Mouse (Mus musculus) myocyte (in vitro differentiated cells): Measurements from ENCODE around the gene Slc25a19. TPM values are rescaled to one million over a fixed set of nuclear protein-coding genes. Genes with fewer than 3 reads are reported as not detected.

Experiments used
- H3K27me3 ChIP-seq: one replicate; pipeline ENCODE4 v1.6.1; 2011; ENCODE audit not compliant: control insufficient read depth, insufficient read depth, insufficient read length
- H3K36me3 ChIP-seq: one replicate; pipeline ENCODE4 v1.6.1; 2011; ENCODE audit not compliant: control insufficient read depth, insufficient read depth
- H3K4me2 ChIP-seq: one replicate; pipeline ENCODE4 v1.6.1; 2011; ENCODE audit warnings: low read depth, control low read depth
- H3K4me3 ChIP-seq: one replicate; pipeline ENCODE4 v1.5.1; 2011; ENCODE audit warnings: mild to moderate bottlenecking, control low read depth, moderate library complexity
- H3K79me2 ChIP-seq: one replicate; pipeline ENCODE4 v1.6.1; 2011; ENCODE audit not compliant: control insufficient read depth, insufficient read depth
- H3ac ChIP-seq: one replicate; pipeline ENCODE4 v1.6.1; 2011; ENCODE audit not compliant: control insufficient read depth, insufficient read length
- CEBPB ChIP-seq: IDR thresholded peaks from 2 replicates; pipeline ENCODE4 v1.6.1; 2011; ENCODE audit warnings: mild to moderate bottlenecking, moderate library complexity; ENCODE audit not compliant: poor library complexity, insufficient read depth, severe bottlenecking
- E2F4 ChIP-seq: IDR thresholded peaks from one replicate; pipeline ENCODE4 v1.6.1; 2011; ENCODE audit warnings: mild to moderate bottlenecking, control low read depth, moderate library complexity; ENCODE audit not compliant: insufficient read depth
- MAX ChIP-seq: IDR thresholded peaks from one replicate; pipeline ENCODE4 v1.6.1; 2011; ENCODE audit warnings: low read depth, mild to moderate bottlenecking, control low read depth
- MYOD1 ChIP-seq, 3 experiments: IDR thresholded peaks; one replicate each; pipeline ENCODE4 v1.6.1; 2011; ENCODE audit warnings: control low read depth in 2 of 3, low read depth in 2 of 3, mild to moderate bottlenecking in 2 of 3, moderate library complexity in 1 of 3; ENCODE audit not compliant: insufficient read length in 2 of 3, control insufficient read depth in 1 of 3
- MYOG ChIP-seq, 3 experiments: IDR thresholded peaks; one replicate each; pipeline ENCODE4 v1.6.1; 2011; ENCODE audit warnings: control low read depth in 2 of 3, low read depth in 2 of 3, mild to moderate bottlenecking in 2 of 3; ENCODE audit not compliant: insufficient read length in 2 of 3, control insufficient read depth in 1 of 3, insufficient read depth in 1 of 3
- POLR2A ChIP-seq: IDR thresholded peaks from one replicate; pipeline ENCODE4 v1.6.1; 2011; ENCODE audit warnings: low read depth, mild to moderate bottlenecking, control low read depth, moderate library complexity; ENCODE audit not compliant: insufficient read length
- POLR2AphosphoS2 ChIP-seq: IDR thresholded peaks from one replicate; pipeline ENCODE4 v1.6.1; 2011; ENCODE audit warnings: low read depth, control low read depth; ENCODE audit not compliant: insufficient read length
- REST ChIP-seq: IDR thresholded peaks from one replicate; pipeline ENCODE4 v1.6.1; 2011; ENCODE audit warnings: mild to moderate bottlenecking, control low read depth, moderate library complexity; ENCODE audit not compliant: insufficient read depth, insufficient read length
- SRF ChIP-seq: IDR thresholded peaks from one replicate; pipeline ENCODE4 v1.6.1; 2011; ENCODE audit warnings: low read depth; ENCODE audit not compliant: control insufficient read depth, insufficient read length
- TCF12 ChIP-seq: IDR thresholded peaks from one replicate; pipeline ENCODE4 v1.6.1; 2011; ENCODE audit warnings: mild to moderate bottlenecking, control low read depth; ENCODE audit not compliant: poor library complexity, insufficient read depth, severe bottlenecking
- TCF3 ChIP-seq: IDR thresholded peaks from one replicate; pipeline ENCODE4 v1.6.1; 2011; ENCODE audit warnings: low read depth, control low read depth; ENCODE audit not compliant: insufficient read length
- USF1 ChIP-seq: IDR thresholded peaks from one replicate; pipeline ENCODE4 v1.6.1; 2011; ENCODE audit warnings: low read depth, mild to moderate bottlenecking, control low read depth, moderate library complexity
- polyA plus RNA-seq: library from polyadenylated mRNA; unstranded; fragments of >200 nt; fragmentation: generic; extraction: Trizol; gene quantifications from one replicate; pipeline ENCODE4 v1.2.1, GENCODE M21; 2012; ENCODE audit warnings: missing spikeins

The Slc25a19 gene
- polyA plus RNA-seq, 1 experiment = 13.9 TPM

DNA sequence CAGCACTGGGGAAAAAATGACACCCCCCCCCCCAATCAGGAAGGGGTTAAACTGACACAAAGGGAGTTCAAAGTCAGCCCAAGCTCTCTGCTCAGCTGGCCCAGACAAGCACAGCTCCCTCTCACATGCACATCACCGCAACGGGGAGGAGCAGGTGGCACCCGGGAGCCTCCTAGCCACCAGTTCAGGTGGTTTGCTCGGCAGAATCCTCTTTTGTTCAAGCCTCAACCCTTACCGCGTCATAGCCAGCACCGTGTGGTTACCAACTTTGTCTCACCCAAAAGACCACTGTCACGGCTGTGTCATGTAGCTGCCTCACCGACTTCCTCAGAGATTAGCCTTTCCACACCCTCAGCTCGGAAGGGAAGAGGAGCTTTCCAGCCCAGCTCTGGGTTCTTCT, 15.2 kb upstream of the Slc25a19 start:
- Histone ChIP-seq H3K36me3 (no peaks in the 10 kb centered on the region), H3K27me3 (no peaks in the 10 kb centered on the region), H3K4me3 (no peak overlapping the region), H3ac (no peak overlapping the region), H3K79me2 (no peaks in the 10 kb centered on the region), H3K4me2 (no peak overlapping the region)
- no peak for TF ChIP-seq USF1
- TF ChIP-seq REST = no peak
- TF ChIP-seq POLR2AphosphoS2 = no peak
- TF ChIP-seq MYOG (IDR thresholded peaks at IDR 0.05; ENCODE audit: control insufficient read depth in 1 of 3, insufficient read depth in 1 of 3, insufficient read length in 2 of 3, low read depth in 2 of 3) = no peak
- no peak for TF ChIP-seq POLR2A
- TF ChIP-seq SRF = no peak
- TF ChIP-seq MAX = no peak
- no peak for TF ChIP-seq CEBPB
- no peak for TF ChIP-seq MYOD1 (IDR thresholded peaks at IDR 0.05; ENCODE audit: control insufficient read depth in 1 of 3, insufficient read length in 2 of 3, low read depth in 2 of 3)
- TF ChIP-seq TCF3 = no peak

- TF ChIP-seq TCF3 (no peak), MAX (no peak), E2F4 (no peak), POLR2A (no peak), MYOG (IDR thresholded peaks at IDR 0.05; ENCODE audit: control insufficient read depth in 1 of 3, insufficient read depth in 1 of 3, insufficient read length in 2 of 3, low read depth in 2 of 3) (no peak), CEBPB (no peak), POLR2AphosphoS2 (no peak), REST (no peak), MYOD1 (IDR thresholded peaks at IDR 0.05; ENCODE audit: control insufficient read depth in 1 of 3, insufficient read length in 2 of 3, low read depth in 2 of 3) (no peak), SRF (no peak), USF1 (no peak), TCF12 (no peak)
- Histone ChIP-seq H3K4me2 (no peak overlapping the region), H3K4me3 (no peak overlapping the region), H3K79me2 (no peaks in the 10 kb centered on the region), H3K27me3 (no peaks in the 10 kb centered on the region), H3ac (no peak overlapping the region), H3K36me3 (no peaks in the 10 kb centered on the region)
Observed at GRCm38 (mm10) chr11:115642705-115643104, 14.6 kb upstream of the Slc25a19 start.

DNA sequence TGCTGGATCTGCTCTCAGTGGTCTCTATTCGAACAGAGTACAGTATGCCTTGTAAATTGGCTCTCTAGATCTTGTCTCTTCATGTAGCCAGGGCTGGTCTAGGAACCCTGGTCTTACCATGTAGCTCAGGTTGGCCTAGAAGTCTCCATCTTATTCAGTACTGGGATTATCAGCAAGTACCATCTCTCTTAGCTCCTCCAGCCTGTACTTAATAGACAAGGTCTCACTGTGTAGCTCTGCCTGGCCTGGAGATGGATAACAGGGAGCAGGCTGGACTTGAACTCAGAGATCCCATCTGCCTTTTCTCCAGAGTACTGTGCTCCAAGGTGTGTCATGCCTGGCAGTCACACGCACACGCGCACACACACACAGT, 13.6 kb upstream of the Slc25a19 start:
- Histone ChIP-seq H3K4me2 (no peak overlapping the region), H3K79me2 (no peaks in the 10 kb centered on the region), H3K27me3 (no peaks in the 10 kb centered on the region), H3K36me3 (no peaks in the 10 kb centered on the region), H3K4me3 (no peak overlapping the region), H3ac (no peak overlapping the region)
- TF ChIP-seq CEBPB (no peak), TCF3 (no peak), POLR2A (no peak), POLR2AphosphoS2 (no peak), REST (no peak), MYOD1 (IDR thresholded peaks at IDR 0.05; ENCODE audit: control insufficient read depth in 1 of 3, insufficient read length in 2 of 3, low read depth in 2 of 3) (no peak), TCF12 (no peak), MAX (no peak), USF1 (no peak), E2F4 (no peak), SRF (no peak), MYOG (IDR thresholded peaks at IDR 0.05; ENCODE audit: control insufficient read depth in 1 of 3, insufficient read depth in 1 of 3, insufficient read length in 2 of 3, low read depth in 2 of 3) (no peak)

GRCm38 (mm10) chr11:115640978-115641663, 13.0 kb upstream of the Slc25a19 start:
- no peaks in the 10 kb centered on the region for H3K36me3 ChIP-seq
- H3ac ChIP-seq = no peak overlapping the region
- TF ChIP-seq TCF3 = no peak
- TF ChIP-seq POLR2AphosphoS2 = peak; percentile 25
- H3K79me2 ChIP-seq = no peaks in the 10 kb centered on the region
- no peaks in the 10 kb centered on the region for H3K27me3 ChIP-seq
- H3K4me2 ChIP-seq = no peak overlapping the region
- H3K4me3 ChIP-seq = no peak overlapping the region

DNA sequence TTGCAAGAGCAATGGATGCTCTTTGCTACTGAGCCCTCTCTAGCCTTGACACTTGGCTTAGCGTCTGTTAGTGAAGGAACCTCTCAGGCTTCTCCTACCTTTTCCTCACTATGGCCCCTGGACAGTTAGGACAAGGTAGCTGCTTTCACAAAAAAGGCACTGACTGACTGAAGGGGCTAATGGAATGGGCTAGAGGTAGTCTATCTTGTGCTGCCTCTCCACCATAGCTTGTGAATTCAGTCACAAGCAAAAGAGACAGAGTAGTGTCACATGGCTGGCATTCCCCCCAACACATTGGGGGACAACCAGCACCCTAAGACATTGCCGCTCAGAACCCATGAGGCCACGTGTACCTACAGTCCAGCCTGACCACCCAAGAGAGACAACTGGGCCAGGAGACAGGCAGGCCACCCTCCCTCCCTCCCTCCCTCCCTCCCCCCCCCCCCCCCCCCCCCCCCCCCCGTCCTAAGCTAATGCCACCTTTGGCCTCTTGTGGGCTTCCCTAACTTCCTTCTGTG, 12.3 kb upstream of the Slc25a19 start:
- Histone ChIP-seq H3K4me2 (no peak overlapping the region), H3K4me3 (no peak overlapping the region), H3K36me3 (no peaks in the 10 kb centered on the region), H3K27me3 (no peaks in the 10 kb centered on the region), H3ac (no peak overlapping the region), H3K79me2 (no peaks in the 10 kb centered on the region)
- TF ChIP-seq USF1 = no peak
- TF ChIP-seq MAX = no peak
- TF ChIP-seq E2F4 = no peak
- TF ChIP-seq POLR2AphosphoS2 = no peak
- no peak for TF ChIP-seq CEBPB
- TF ChIP-seq MYOD1 (IDR thresholded peaks at IDR 0.05; ENCODE audit: control insufficient read depth in 1 of 3, insufficient read length in 2 of 3, low read depth in 2 of 3) = no peak
- no peak for TF ChIP-seq MYOG (IDR thresholded peaks at IDR 0.05; ENCODE audit: control insufficient read depth in 1 of 3, insufficient read depth in 1 of 3, insufficient read length in 2 of 3, low read depth in 2 of 3)
- TF ChIP-seq POLR2A = no peak
- no peak for TF ChIP-seq SRF
- TF ChIP-seq TCF3 = no peak
- TF ChIP-seq REST = no peak
- TF ChIP-seq TCF12 = no peak
